8 mouse cellular contexts compared by ENCODE assay signal in genomic region chr9:53609968-53610781, GRCm38 (mm10). TPM values are rescaled to one million over a fixed set of nuclear protein-coding genes. Genes with fewer than 3 reads are reported as not detected.
A peak's percentile ranks its signal among the peaks of the same experiment; 100 is the strongest.
DNase-seq lines count a peak whose midpoint lies in the region; ATAC-seq lines count a peak whose summit lies in the region.

TSS of gene Acat1 (minus strand) at chr9:53610382.

- peaks cover 6 to 9% of the 10 kb centered on the region in 2 experiments for H3K4me1 ChIP-seq in heart, embryonic 14.5 days (ENCODE audit: control insufficient read depth in 2 of 2, insufficient read depth in 2 of 2, low read length in 2 of 2)
- peaks cover 32% of the 10 kb centered on the region for H3K4me1 ChIP-seq in liver, embryonic 13.5 days (replicated peaks)
- H3K4me1 ChIP-seq in stomach, embryonic 16.5 days (ENCODE audit: control insufficient read depth, insufficient read depth, low read length), result 0 out of 2 replicates have a peak, but pooled peaks cover 7% of the 10 kb centered on the region

- peak; percentile 98 for ATAC-seq in CD4-positive, CD25-positive, alpha-beta regulatory T cell, adult 4 months
- peak; percentile 94 for ATAC-seq in heart, embryonic 14.5 days (ENCODE audit: insufficient number of reproducible peaks, insufficient read depth, low FRiP score, low read depth)
- peak; percentile 99 for ATAC-seq in liver, embryonic 13.5 days (ENCODE audit: low read depth)
- peak; percentile 98 for ATAC-seq in stomach, embryonic 16.5 days (ENCODE audit: insufficient read depth, low FRiP score)

- DNase-seq in c-Kit-negative CD71-positive TER-119-positive erythroid progenitor cells, embryonic 14.5 days (ENCODE audit: low read depth, low spot score), result peak; percentile 71
- DNase-seq in fibroblast of lung, adult 2 months (ENCODE audit: low read depth), result peak; percentile 85
- peak; percentile 97 for DNase-seq in kidney, postnatal 14 days
- DNase-seq in liver, embryonic 13.5 days, result peak; percentile 84
- peak; percentile 85 for DNase-seq in neural tube, embryonic 10.5 days (ENCODE audit: extremely low spot score, low spot score)

- 3% methylated on average over 47 of the region's 52 CpGs for WGBS in heart, embryonic 14.5 days
- 4% methylated on average over 52 of the region's 52 CpGs for WGBS in liver, embryonic 13.5 days (ENCODE audit: insufficient replicate concordance)
- 3% methylated on average over 52 of the region's 52 CpGs for WGBS in stomach, embryonic 16.5 days

- peak within 1 kb of the TSS; percentile 76 to 85 for H3K27ac ChIP-seq in heart, embryonic 14.5 days (replicated peaks in 1 of 2; ENCODE audit: control insufficient read depth in 1 of 2, insufficient read depth in 1 of 2, low read depth in 2 of 2, low read length in 2 of 2)
- peak within 1 kb of the TSS; percentile 70 for H3K27ac ChIP-seq in liver, embryonic 13.5 days
- H3K27ac ChIP-seq in stomach, embryonic 16.5 days (ENCODE audit: low read length), result peak within 1 kb of the TSS; percentile 58; the same call in 1 of the 2 replicates

- no peaks in the 10 kb centered on the region for H3K9me3 ChIP-seq in heart, embryonic 14.5 days (ENCODE audit: control insufficient read depth, low read length)
- no peaks in the 10 kb centered on the region for H3K9me3 ChIP-seq in liver, embryonic 13.5 days (replicated peaks)
- H3K9me3 ChIP-seq in stomach, embryonic 16.5 days (replicated peaks; ENCODE audit: control insufficient read depth, low read length), result no peaks in the 10 kb centered on the region

- peak within 1 kb of the TSS; percentile 69 to 88 for H3K4me3 ChIP-seq in heart, embryonic 14.5 days (ENCODE audit: control insufficient read depth in 1 of 2, insufficient read depth in 1 of 2, low read depth in 1 of 2, low read length in 2 of 2)
- peak within 1 kb of the TSS; percentile 72 for H3K4me3 ChIP-seq in liver, embryonic 13.5 days (replicated peaks)
- peak within 1 kb of the TSS; percentile 84 for H3K4me3 ChIP-seq in stomach, embryonic 16.5 days (replicated peaks; ENCODE audit: low read length)

- H3K27me3 ChIP-seq in heart, embryonic 14.5 days (ENCODE audit: control insufficient read depth, insufficient read depth, low read length), result no peaks in the 10 kb centered on the region
- H3K27me3 ChIP-seq in liver, embryonic 13.5 days, result no peaks in the 10 kb centered on the region
- no peaks in the 10 kb centered on the region for H3K27me3 ChIP-seq in stomach, embryonic 16.5 days (ENCODE audit: control insufficient read depth, insufficient read depth, low read length)

- peaks cover 3% of the 10 kb centered on the region; the same call in 1 of the 2 replicates for H3K36me3 ChIP-seq in heart, embryonic 14.5 days (ENCODE audit: control insufficient read depth, insufficient read depth, low read length)
- 0 out of 2 replicates have a peak, but pooled peaks cover 4% of the 10 kb centered on the region for H3K36me3 ChIP-seq in liver, embryonic 13.5 days
- H3K36me3 ChIP-seq in stomach, embryonic 16.5 days (ENCODE audit: control insufficient read depth, insufficient read depth, low read length), result no peaks in the 10 kb centered on the region

- peak within 1 kb of the TSS; percentile 73 for H3K4me2 ChIP-seq in heart, embryonic 14.5 days (ENCODE audit: low read length)
- peak within 1 kb of the TSS; percentile 90 for H3K4me2 ChIP-seq in liver, embryonic 13.5 days
- H3K4me2 ChIP-seq in stomach, embryonic 16.5 days (ENCODE audit: low read depth, low read length), result peak within 1 kb of the TSS; percentile 81

- peak within 1 kb of the TSS; percentile 88 for H3K9ac ChIP-seq in heart, embryonic 14.5 days (ENCODE audit: low read length)
- H3K9ac ChIP-seq in liver, embryonic 13.5 days, result peak within 1 kb of the TSS; percentile 81
- H3K9ac ChIP-seq in stomach, embryonic 16.5 days (ENCODE audit: low read length), result peak within 1 kb of the TSS; percentile 92

RNA-seq across cellular contexts. Expression of gene Acat1, which starts in this region (rescaled TPM):
- 10 to 100 TPM; 64.2 to 91.4 TPM for polyA plus RNA-seq in CD4-positive, CD25-positive, alpha-beta regulatory T cell, adult 4 months (2017; shearing (Covaris generic))
- polyA plus RNA-seq in heart, embryonic 14.5 days (2014; fragmentation: Nextera tagmentation; extraction: Ambion mirVana), result 225 and 227 TPM in 2 replicates
- polyA plus RNA-seq in liver, embryonic 13.5 days (2015; fragmentation: Nextera tagmentation; extraction: Ambion mirVana), result 58.2 and 71.8 TPM in 2 replicates
- polyA plus RNA-seq in stomach, embryonic 16.5 days (2015; fragmentation: Nextera tagmentation; extraction: Ambion mirVana), result 120 and 141 TPM in 2 replicates

Comparison
In these comparisons a context has a peak if more than half of its experiments do, and no peak if none do; other contexts are left out.
1. Peak in every context shown above with its lines: DNase-seq, ATAC-seq, H3K4me3 ChIP-seq and H3K27ac ChIP-seq.